Mouse (Mus musculus) neural tube, embryonic 15.5 days (tissue): ENCODE measurements around the gene Cmya5. TPM values are rescaled to one million over a fixed set of nuclear protein-coding genes. Genes with fewer than 3 reads are reported as not detected.
"Not testable (repeated sequence)": the region's sequence is repeated elsewhere in the genome, so short reads cannot be mapped to it uniquely, and the experiment has no call there.

ENCODE experiments used
- ATAC-seq: fragments of 200-750 bp; cut with Nextera tagmentation; 2 replicates; pipeline ENCODE4 v1.8.0; 2017; ENCODE audit warnings: mild to moderate bottlenecking, moderate TSS enrichment, moderate library complexity; ENCODE audit not compliant: low FRiP score
- H3K27ac ChIP-seq: fragments of 300-500 bp; sonication (generic); replicated peaks from 2 replicates; pipeline ENCODE4 v1.5.1; 2015; ENCODE audit warnings: mild to moderate bottlenecking, inconsistent platforms
- H3K27me3 ChIP-seq: fragments of 300-500 bp; sonication (generic); replicated peaks from 2 replicates; pipeline ENCODE4 v1.6.1; 2015; ENCODE audit warnings: inconsistent platforms
- H3K36me3 ChIP-seq: fragments of 300-500 bp; sonication (generic); 2 replicates; pipeline ENCODE4 v1.6.1; 2015; ENCODE audit warnings: inconsistent platforms
- H3K4me1 ChIP-seq: fragments of 300-500 bp; sonication (generic); 2 replicates; pipeline ENCODE4 v1.6.1; 2015; ENCODE audit warnings: inconsistent platforms
- H3K4me2 ChIP-seq: fragments of 300-500 bp; sonication (generic); 2 replicates; pipeline ENCODE4 v1.6.1; 2015; ENCODE audit warnings: inconsistent platforms, mild to moderate bottlenecking, moderate library complexity
- H3K4me3 ChIP-seq: fragments of 300-500 bp; sonication (generic); replicated peaks from 2 replicates; pipeline ENCODE4 v1.5.1; 2015; ENCODE audit warnings: mild to moderate bottlenecking, inconsistent platforms
- H3K9ac ChIP-seq: fragments of 300-500 bp; sonication (generic); replicated peaks from 2 replicates; pipeline ENCODE4 v1.6.1; 2015; ENCODE audit warnings: mild to moderate bottlenecking, inconsistent platforms
- H3K9me3 ChIP-seq: fragments of 300-500 bp; sonication (generic); replicated peaks from 2 replicates; pipeline ENCODE4 v1.6.1; 2016; ENCODE audit warnings: inconsistent platforms
- WGBS: fragments of 180-500 bp; shearing (Covaris S2); methylation state at CpG from one replicate; pipeline ENCODE4 v1.1.7; 2015; ENCODE audit warnings: mixed read lengths; 5-methylcytosine and 5-hydroxymethylcytosine counted together
- polyA plus RNA-seq: library from polyadenylated mRNA; unstranded; fragments of >200 nt; fragmentation: Nextera tagmentation; extraction: Ambion mirVana; gene quantifications from 2 replicates; pipeline ENCODE4 v1.2.1, GENCODE M21; 2015

The Cmya5 gene
- polyA plus RNA-seq: 0.19 and 0.20 TPM in 2 replicates

DNA sequence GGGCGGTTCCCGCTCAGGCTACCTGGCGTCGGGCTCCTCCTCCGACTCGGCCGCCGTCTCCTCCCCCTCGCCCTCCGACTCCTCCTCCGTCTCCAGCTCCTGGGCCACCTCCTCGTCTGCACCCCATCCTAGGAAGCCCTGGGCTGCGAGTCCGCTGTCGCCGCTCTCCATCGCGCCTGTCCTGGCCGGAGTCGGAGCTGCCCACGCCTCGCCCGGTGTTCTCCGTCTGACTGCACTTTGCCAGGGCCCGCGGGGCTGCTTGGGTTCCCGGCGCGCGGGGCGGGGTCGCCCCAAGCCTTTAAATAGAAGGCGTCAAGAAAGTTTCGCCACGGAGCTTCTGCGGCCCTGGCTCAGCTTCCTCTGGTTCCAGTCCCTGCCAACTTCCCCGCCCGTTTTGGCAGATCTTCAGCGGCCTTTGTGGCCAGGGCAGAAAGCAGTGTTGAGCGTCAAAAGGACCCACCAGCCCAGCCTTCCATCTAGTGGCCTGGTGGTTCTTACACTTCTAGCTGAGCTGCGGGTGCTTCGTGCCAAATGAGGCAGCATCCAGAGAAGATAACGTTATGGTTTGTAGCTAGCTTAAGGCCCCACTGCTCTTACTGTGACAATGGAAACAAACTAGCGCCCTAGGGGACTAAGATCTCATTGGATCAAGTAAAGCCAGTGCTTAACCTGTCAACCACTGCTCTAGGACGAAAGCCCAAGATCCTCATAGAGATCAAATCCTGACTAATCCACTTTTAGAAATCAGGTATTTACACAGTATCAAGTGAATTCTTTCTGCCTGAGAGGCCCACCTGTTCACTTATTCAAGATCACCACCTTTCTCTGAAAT lies at the start of gene Cmya5:
Cmya5 (minus strand) TSS at position 389 of the 832 bp plus-strand sequence.
- Histone ChIP-seq H3K27ac (peak within 1 kb of the TSS; percentile 51; the same call in 1 of the 2 replicates), H3K9me3 (no peaks in the 10 kb centered on the region), H3K27me3 (no peaks in the 10 kb centered on the region), H3K4me3 (peak within 1 kb of the TSS; percentile 48), H3K36me3 (0 out of 2 replicates have a peak, but pooled peaks cover 2% of the 10 kb centered on the region), H3K9ac (peak within 1 kb of the TSS; percentile 53), H3K4me2 (peak within 1 kb of the TSS; percentile 94), H3K4me1 (peaks cover 15% of the 10 kb centered on the region)
- WGBS: 1% methylated on average over 44 of the region's 45 CpGs
- ATAC-seq: peak; percentile 89

DNA sequence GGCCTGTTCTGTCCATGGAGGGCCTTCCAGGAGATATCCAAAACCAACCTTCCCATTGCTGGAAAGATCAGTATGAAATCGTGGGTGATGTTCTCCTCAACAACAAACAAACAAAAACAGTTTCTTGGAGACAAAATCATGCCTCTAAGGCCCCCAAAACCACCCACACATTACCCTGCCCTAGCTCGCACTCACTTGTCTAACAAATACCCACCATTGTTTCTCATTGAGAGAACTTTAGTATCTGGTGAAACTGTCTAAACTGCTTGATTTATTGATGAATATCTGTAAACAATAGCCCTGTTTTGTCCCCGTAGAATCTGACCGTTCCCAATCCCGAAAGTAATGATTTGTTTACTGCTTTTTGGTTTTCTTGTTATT lies 48.1 kb upstream of the Cmya5 start:
- 41% methylated on average over 5 of the region's 5 CpGs for WGBS
- Histone ChIP-seq H3K4me3 (peak overlapping the region; percentile 96), H3K9ac (peak overlapping the region; percentile 88; the same call in 1 of the 2 replicates), H3K27me3 (no peaks in the 10 kb centered on the region), H3K4me1 (peaks cover 21% of the 10 kb centered on the region), H3K9me3 (no peaks in the 10 kb centered on the region), H3K36me3 (no peaks in the 10 kb centered on the region), H3K27ac (peak overlapping the region; percentile 93), H3K4me2 (peak overlapping the region; percentile 68)
- no peak for ATAC-seq

DNA sequence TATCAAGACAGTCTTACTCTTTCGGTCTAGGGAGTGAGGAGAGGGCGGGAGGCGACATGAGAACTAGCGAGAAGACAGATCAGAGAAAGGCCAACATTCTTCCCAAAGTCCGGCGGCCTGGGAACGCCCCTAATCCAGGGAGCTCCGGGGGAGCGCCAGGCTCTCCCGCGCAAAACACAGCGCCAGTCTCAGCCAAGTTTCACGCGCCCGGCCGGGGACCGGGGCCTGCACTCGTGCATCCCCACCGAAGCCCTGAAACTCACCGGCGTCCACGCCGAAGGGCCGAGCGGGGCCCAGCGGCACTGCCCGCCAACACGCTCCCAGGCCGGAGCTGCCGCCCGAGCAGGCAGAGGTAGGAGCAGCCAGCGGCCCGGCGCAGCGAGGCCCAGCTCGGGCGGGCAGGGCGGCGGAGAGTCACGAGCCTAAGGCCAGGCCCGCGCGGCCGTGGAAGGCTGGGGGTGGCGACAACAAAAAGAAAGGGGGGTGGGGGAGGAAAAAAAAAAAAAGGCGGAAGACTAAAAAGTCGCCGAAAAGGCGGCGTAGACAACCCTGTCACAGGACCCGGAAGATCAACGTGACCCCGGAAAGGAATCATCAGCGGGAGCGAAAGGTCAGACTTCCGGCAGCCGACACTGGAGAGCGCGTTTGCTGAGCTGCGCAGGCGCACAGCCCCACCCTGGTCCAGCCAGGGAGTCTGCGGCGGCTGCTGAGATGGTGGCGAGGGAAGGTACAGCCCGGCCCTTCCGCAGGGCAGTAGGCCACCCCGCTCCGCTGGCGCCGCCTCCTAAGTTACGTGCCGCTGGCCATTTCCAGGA lies 47.5 kb upstream of the Cmya5 start, which contains the start of gene Tent2:
Tent2 (minus strand) TSS at position 555 of the 815 bp plus-strand sequence.
- no peaks in the 10 kb centered on the region for H3K9me3 ChIP-seq
- no peaks in the 10 kb centered on the region for H3K27me3 ChIP-seq
- peak within 1 kb of the TSS; percentile 96 for H3K4me3 ChIP-seq
- peaks cover 21% of the 10 kb centered on the region for H3K4me1 ChIP-seq
- peak within 1 kb of the TSS; percentile 68 for H3K4me2 ChIP-seq
- H3K9ac ChIP-seq: peak within 1 kb of the TSS; percentile 88
- H3K27ac ChIP-seq: peak within 1 kb of the TSS; percentile 93
- under 1% methylated on average over 67 of the region's 72 CpGs for WGBS
- ATAC-seq: peak; percentile 99
- H3K36me3 ChIP-seq: no peaks in the 10 kb centered on the region

DNA sequence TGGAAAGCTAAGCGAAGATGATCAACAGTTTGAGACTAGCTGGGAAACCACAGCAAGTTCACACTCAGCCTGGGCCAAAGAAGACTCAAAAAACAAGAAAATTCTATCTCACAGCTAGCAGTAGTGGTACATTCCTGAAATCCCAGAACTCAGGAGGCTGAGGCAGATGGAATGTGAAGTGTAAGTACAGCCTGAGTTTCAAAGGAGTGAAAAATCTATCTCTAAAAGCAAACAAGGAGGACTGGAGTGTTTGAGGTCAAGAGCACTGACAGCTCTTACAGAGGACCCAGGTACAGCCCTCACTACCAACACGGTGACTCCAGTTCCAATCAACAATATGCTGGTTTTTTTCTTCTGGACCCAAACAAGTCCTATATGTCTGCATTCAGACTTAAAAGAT lies 44.9 kb upstream of the Cmya5 start:
- no peaks in the 10 kb centered on the region for H3K36me3 ChIP-seq
- ATAC-seq: no peak
- 92% methylated on average over 2 of the region's 2 CpGs for WGBS
- no peaks in the 10 kb centered on the region for H3K27me3 ChIP-seq
- H3K4me3 ChIP-seq: no peak overlapping the region
- H3K4me1 ChIP-seq: peaks cover 21% of the 10 kb centered on the region
- no peak overlapping the region for H3K9ac ChIP-seq
- no peaks in the 10 kb centered on the region for H3K9me3 ChIP-seq
- H3K27ac ChIP-seq: no peak overlapping the region
- H3K4me2 ChIP-seq: no peak overlapping the region

DNA sequence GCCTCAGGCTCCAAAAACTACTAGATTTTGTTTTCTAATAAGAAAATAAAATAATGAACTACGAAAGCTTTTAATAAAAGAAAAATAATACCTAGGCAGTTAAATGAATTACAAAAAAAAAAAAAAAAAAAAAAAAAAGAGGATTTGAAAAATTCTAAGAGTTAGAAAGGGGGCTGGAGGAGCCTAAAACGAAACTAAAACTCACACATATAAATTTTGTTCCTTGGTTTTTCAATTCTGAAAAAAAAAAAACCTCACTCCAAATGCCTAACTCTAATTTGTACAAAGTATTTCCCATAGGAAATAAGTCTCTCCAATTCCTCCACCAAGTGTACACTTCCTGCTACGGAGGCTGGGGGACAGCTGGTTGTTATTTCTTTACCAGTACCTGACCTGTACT lies 44.2 kb upstream of the Cmya5 start:
- no peak overlapping the region for H3K4me3 ChIP-seq
- H3K36me3 ChIP-seq: no peaks in the 10 kb centered on the region
- no peaks in the 10 kb centered on the region for H3K9me3 ChIP-seq
- no peak overlapping the region for H3K27ac ChIP-seq
- no peak overlapping the region for H3K4me2 ChIP-seq
- no peak overlapping the region for H3K9ac ChIP-seq
- WGBS: 93% methylated on average over 3 of the region's 3 CpGs
- H3K4me1 ChIP-seq: peaks cover 21% of the 10 kb centered on the region
- ATAC-seq: no peak
- H3K27me3 ChIP-seq: no peaks in the 10 kb centered on the region

DNA sequence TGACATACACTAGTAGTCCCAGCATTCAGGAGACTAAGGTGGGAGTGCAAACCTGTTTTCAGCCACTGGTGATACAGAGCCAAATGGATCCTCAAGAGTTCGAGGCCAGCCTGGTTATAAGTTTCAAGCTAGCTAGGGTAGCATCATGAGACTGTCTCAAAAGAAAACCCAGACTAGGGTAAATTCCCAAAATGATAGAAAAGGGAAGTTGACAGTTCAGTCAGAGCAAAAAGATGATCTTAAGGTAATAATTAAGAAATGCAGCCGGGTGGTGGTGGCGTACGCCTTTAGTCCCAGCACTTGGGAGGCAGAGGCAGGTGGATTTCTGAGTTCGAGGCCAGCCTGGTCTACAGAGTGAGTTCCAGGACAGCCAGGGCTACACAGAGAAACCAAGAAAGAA lies 43.3 kb upstream of the Cmya5 start:
- not testable (repeated sequence) for ATAC-seq, H3K9me3 ChIP-seq, H3K4me3 ChIP-seq, H3K4me2 ChIP-seq, H3K9ac ChIP-seq, H3K36me3 ChIP-seq, H3K27ac ChIP-seq, H3K27me3 ChIP-seq
- peaks cover 20% of the 10 kb centered on the region for H3K4me1 ChIP-seq
- 95% methylated on average over 5 of the region's 5 CpGs for WGBS

DNA sequence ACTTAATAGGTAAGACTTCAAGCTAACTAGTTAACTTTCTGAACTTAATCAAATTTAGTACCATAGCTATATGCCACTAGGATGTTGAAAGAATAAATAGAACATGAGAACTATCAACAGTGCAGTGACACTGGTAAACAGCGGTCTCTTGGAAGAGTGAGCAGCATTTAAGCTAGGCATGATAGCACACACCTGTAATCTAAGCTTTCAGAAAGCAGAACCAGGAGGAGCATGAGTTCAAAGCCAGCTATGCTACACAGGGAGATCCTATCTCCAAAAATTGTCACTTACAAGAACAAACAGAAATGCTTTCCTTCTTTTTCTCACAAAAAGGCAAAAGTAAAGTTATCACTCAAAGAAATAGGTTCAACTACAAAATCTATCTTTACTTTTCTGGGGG lies 35.8 kb upstream of the Cmya5 start:
- no peak overlapping the region for H3K4me3 ChIP-seq
- H3K27ac ChIP-seq: no peak overlapping the region
- no peaks in the 10 kb centered on the region for H3K27me3 ChIP-seq
- H3K9ac ChIP-seq: no peak overlapping the region
- no peak overlapping the region for H3K4me2 ChIP-seq
- ATAC-seq: no peak
- peaks cover 11% of the 10 kb centered on the region for H3K36me3 ChIP-seq
- no peaks in the 10 kb centered on the region for H3K4me1 ChIP-seq
- WGBS: 98% methylated on average over 1 of the region's 1 CpGs
- no peaks in the 10 kb centered on the region for H3K9me3 ChIP-seq

DNA sequence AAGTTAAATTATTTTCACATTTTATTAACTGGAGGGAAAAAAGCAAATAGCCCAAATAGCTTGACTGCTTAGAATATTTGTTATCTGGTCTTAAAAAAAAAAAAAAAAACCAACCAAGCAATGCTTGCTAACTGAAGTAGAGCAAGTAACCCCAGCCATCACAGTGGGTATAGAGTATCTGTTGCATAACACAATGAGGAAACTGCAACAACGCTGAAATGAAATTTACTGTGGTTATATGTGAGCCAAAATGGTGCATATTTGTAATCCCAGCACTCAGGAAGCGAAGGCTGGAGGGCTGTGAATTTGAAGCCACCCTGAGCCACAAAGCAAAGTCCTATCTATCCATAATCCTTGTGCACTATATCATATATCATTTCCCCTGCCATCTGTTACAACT lies 35.0 kb upstream of the Cmya5 start:
- no peak for ATAC-seq

DNA sequence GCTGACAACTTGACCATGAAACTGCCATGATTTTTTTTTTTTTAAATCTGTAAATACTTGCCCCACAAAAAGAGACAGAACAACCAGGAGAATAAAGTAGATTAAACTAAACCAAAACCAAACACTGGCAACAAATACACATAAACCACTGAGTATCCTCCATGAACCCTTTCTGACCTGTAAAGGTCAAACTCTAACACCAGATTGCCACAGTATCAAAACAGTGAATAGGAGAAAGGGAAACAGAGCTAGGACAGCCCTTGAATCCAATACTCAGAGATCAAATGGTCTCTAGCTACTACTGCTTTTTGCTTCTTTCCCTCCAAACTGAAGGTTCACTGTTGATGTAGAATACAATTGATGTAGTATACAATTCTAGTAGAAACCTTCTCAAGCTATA lies 33.0 kb upstream of the Cmya5 start:
- no peaks in the 10 kb centered on the region for H3K27me3 ChIP-seq
- H3K4me2 ChIP-seq: no peak overlapping the region
- no peak overlapping the region for H3K9ac ChIP-seq
- H3K36me3 ChIP-seq: peaks cover 18% of the 10 kb centered on the region
- H3K4me3 ChIP-seq: no peak overlapping the region
- no peaks in the 10 kb centered on the region for H3K9me3 ChIP-seq
- ATAC-seq: no peak
- no peaks in the 10 kb centered on the region for H3K4me1 ChIP-seq
- no peak overlapping the region for H3K27ac ChIP-seq

More for the DNA sequence above, 35.0 kb upstream of the Cmya5 start:
- Histone ChIP-seq H3K4me3 (no peak overlapping the region), H3K9me3 (no peaks in the 10 kb centered on the region), H3K27ac (no peak overlapping the region), H3K36me3 (peaks cover 14% of the 10 kb centered on the region), H3K4me2 (no peak overlapping the region), H3K27me3 (no peaks in the 10 kb centered on the region), H3K9ac (no peak overlapping the region), H3K4me1 (no peaks in the 10 kb centered on the region)
- WGBS: 84% methylated on average over 2 of the region's 2 CpGs

DNA sequence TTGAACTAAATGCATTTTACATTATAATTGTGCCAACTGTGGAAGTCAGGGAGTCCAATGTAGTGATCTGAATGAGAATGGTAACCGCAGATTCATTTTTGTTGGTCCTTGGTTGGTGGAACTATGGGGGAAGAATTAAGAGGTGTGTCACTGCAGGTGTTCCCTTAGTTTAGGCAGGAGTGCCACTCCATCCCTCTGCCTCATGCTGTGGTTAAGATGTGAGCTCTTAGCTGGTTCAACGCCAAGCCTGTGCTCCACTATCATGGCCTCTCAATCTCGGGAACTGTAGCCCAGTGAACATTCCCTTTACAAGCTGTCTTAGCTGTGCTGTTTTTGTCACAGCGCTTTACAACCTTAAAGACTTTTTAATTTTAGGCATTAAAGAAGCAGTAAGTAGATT lies 18.8 kb upstream of the Cmya5 start:
- H3K9ac ChIP-seq: no peak overlapping the region
- H3K27ac ChIP-seq: no peak overlapping the region
- no peak for ATAC-seq
- WGBS: 95% methylated on average over 4 of the region's 4 CpGs
- no peaks in the 10 kb centered on the region for H3K4me1 ChIP-seq
- no peak overlapping the region for H3K4me3 ChIP-seq
- peaks cover 29% of the 10 kb centered on the region for H3K36me3 ChIP-seq
- no peak overlapping the region for H3K4me2 ChIP-seq
- H3K9me3 ChIP-seq: no peaks in the 10 kb centered on the region
- H3K27me3 ChIP-seq: no peaks in the 10 kb centered on the region

DNA sequence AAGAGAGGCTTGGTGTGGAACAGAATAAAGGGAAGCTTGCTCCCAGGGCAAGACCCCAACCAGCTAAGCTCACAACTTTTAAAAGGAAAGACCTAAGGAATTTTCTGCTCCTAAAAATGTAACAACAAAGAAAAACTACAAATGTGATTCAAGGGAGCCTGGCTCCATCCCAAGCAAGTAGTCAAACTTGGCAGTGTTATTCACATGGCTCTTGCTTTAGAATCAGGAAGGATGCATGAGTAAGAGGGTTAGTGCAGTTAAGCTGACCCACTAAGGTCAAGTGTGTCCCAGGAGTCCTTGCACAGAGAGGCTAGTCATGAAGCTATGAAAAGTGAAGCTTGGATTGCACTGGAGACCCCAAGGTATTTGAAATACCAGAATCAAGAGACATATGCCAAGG lies 17.9 kb upstream of the Cmya5 start:
- H3K27ac ChIP-seq: no peak overlapping the region
- H3K4me1 ChIP-seq: no peaks in the 10 kb centered on the region
- peaks cover 29% of the 10 kb centered on the region for H3K36me3 ChIP-seq
- no peak for ATAC-seq
- no peak overlapping the region for H3K4me2 ChIP-seq
- H3K9ac ChIP-seq: no peak overlapping the region
- no peaks in the 10 kb centered on the region for H3K27me3 ChIP-seq
- no peaks in the 10 kb centered on the region for H3K9me3 ChIP-seq
- H3K4me3 ChIP-seq: no peak overlapping the region

DNA sequence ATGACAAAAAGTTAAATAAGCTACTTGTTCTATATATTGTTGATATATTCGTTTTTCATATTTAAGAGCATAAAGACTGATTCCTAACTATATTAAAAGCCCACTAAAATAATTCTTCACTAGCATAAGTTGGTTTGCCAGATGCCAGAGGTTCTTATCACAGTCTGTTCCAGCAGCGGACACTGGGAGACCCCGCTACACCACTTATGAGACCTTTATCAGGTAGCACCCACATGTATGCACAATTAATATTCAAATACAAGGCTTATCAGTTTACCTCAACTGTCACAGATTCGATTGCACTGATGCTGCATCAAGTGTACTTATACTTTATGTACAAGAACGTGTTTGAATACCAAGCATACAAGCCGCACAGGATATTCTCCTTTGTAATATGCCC lies 13.7 kb upstream of the Cmya5 start:
- no peak for ATAC-seq
- Histone ChIP-seq H3K27ac (no peak overlapping the region), H3K36me3 (peaks cover 17% of the 10 kb centered on the region), H3K4me3 (no peak overlapping the region), H3K4me2 (no peak overlapping the region), H3K27me3 (no peaks in the 10 kb centered on the region), H3K9ac (no peak overlapping the region), H3K4me1 (no peaks in the 10 kb centered on the region), H3K9me3 (no peaks in the 10 kb centered on the region)
- 96% methylated on average over 6 of the region's 6 CpGs for WGBS
